Mouse (Mus musculus) kidney, adult 8-10 months (tissue): Measurements from ENCODE around the gene Gm3755.
"Not testable (repeated sequence)": the region's sequence is repeated elsewhere in the genome, so short reads cannot be mapped to it uniquely, and the experiment has no call there.

Source experiments
- DNase-seq, 2 experiments: peaks; one replicate each; pipeline ENCODE4 v3.0.0; 2022

Gm3755 gene

GRCm38 (mm10) chr14:7450817-7451216 is at the start of gene Gm3755:
Gm3755 (minus strand) TSS chr14:7450917.
- not testable (repeated sequence) for DNase-seq

DNA sequence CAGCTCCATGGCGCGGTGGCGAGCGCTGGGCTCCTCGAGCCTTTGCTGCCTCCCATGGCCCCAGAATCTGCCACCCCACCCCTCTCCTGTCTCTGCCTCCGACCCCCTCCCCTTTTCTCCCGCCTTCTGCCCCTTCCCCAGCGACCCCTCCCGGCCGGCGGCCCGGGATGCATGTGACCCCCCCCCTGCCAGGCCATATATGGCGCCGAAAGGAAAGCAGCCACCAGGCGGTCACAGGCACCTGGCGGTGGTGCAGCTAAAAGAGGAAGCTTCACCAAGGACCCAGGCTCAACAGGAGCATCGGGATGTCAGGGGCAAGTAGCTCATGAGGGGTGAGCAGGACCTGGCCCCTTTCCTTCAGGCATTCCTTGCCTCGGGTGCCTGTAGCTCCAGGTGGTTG is 38.0 kb upstream of the Gm3755 start:
- DNase-seq: not testable (repeated sequence)

DNA sequence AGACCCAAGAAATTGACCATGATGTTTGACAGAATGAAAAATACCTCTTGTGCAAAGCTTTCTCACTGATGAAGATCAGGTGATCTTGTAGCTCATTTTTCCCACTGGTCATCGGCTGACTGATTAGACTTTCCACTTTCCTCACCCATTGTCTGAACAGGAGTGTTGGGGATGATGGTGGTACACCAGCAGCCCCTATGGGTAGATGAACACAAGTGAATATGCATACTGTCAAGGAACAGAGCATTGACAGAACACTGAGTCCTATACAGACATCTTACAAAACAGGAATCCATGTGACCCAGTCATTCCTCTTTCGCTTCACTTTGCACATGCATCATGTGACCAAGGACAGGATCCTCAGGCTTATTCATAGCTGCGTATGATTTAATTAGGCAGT is 32.9 kb upstream of the Gm3755 start, which contains the start of gene Gm3752:
TSS of gene Gm3752 (minus strand) at position 101 of the 400 bp plus-strand sequence.
- not testable (repeated sequence) for DNase-seq

- DNase-seq: not testable (repeated sequence)
Observed at GRCm38 (mm10) chr14:7422496-7422895, 28.2 kb downstream of the Gm3755 start.
